Mouse (Mus musculus) midbrain, embryonic 10.5 days (tissue): ENCODE measurements around the gene Cdk12. TPM values are rescaled to one million over a fixed set of nuclear protein-coding genes. Genes with fewer than 3 reads are reported as not detected.
A peak's percentile ranks its signal among the peaks of the same experiment; 100 is the strongest.

Source experiments
- DNase-seq: peaks from one replicate; pipeline ENCODE4 v3.0.0-alpha.2; 2017; ENCODE audit warnings: low spot score
- H3K27ac ChIP-seq: fragments of 300-500 bp; sonication (generic); replicated peaks from 2 replicates; pipeline ENCODE4 v1.5.1; 2016; ENCODE audit warnings: mild to moderate bottlenecking
- H3K27me3 ChIP-seq: fragments of 300-500 bp; sonication (generic); 2 replicates; pipeline ENCODE4 v1.6.1; 2016; ENCODE audit warnings: low read depth, mild to moderate bottlenecking; ENCODE audit not compliant: poor library complexity, severe bottlenecking
- H3K36me3 ChIP-seq: fragments of 300-500 bp; sonication (generic); 2 replicates; pipeline ENCODE4 v1.6.1; 2016; ENCODE audit warnings: mild to moderate bottlenecking, moderate library complexity
- H3K4me1 ChIP-seq: fragments of 300-500 bp; sonication (generic); 2 replicates; pipeline ENCODE4 v1.6.1; 2016
- H3K4me3 ChIP-seq: fragments of 300-500 bp; sonication (generic); 2 replicates; pipeline ENCODE4 v1.5.1; 2016; ENCODE audit warnings: mild to moderate bottlenecking, moderate library complexity
- H3K9me3 ChIP-seq: fragments of 300-500 bp; sonication (generic); replicated peaks from 2 replicates; pipeline ENCODE4 v1.6.1; 2016; ENCODE audit warnings: mild to moderate bottlenecking
- WGBS: fragments of 180-500 bp; shearing (Covaris S2); methylation state at CpG from one replicate; pipeline ENCODE4 v1.1.7; 2016; 5-methylcytosine and 5-hydroxymethylcytosine counted together
- polyA plus RNA-seq: library from polyadenylated mRNA; unstranded; fragments of >200 nt; fragmentation: Nextera tagmentation; extraction: Ambion mirVana; gene quantifications from 2 replicates; pipeline ENCODE4 v1.2.1, GENCODE M21; 2016

Gene Cdk12
- polyA plus RNA-seq, 1 experiment from 2014 or later: 12.0 TPM

GRCm38 (mm10) chr11:98296277-98296676 lies 93.4 kb downstream of the Cdk12 start:
- WGBS: 3% methylated on average over 5 of the region's 5 CpGs
- DNase-seq: peak; percentile 72
- H3K4me3 ChIP-seq: no peak overlapping the region
- peaks cover 61% of the 10 kb centered on the region for H3K4me1 ChIP-seq
- peaks cover 81% of the 10 kb centered on the region for H3K27me3 ChIP-seq
- no peaks in the 10 kb centered on the region for H3K36me3 ChIP-seq
- no peak overlapping the region for H3K27ac ChIP-seq
- H3K9me3 ChIP-seq: no peaks in the 10 kb centered on the region

- DNase-seq: no peak
- peaks cover 68% of the 10 kb centered on the region for H3K4me1 ChIP-seq
- 60% methylated on average over 2 of the region's 2 CpGs for WGBS
- H3K36me3 ChIP-seq: no peaks in the 10 kb centered on the region
- H3K9me3 ChIP-seq: no peaks in the 10 kb centered on the region
- H3K4me3 ChIP-seq: no peak overlapping the region
- H3K27ac ChIP-seq: no peak overlapping the region
- peaks cover 85% of the 10 kb centered on the region for H3K27me3 ChIP-seq
Measured at GRCm38 (mm10) chr11:98296916-98297315, 94.1 kb downstream of the Cdk12 start.

GRCm38 (mm10) chr11:98297778-98298177 lies 94.9 kb downstream of the Cdk12 start:
- Histone ChIP-seq H3K4me3 (no peak overlapping the region), H3K27me3 (peaks cover 93% of the 10 kb centered on the region), H3K27ac (peak overlapping the region; percentile 63), H3K4me1 (peaks cover 70% of the 10 kb centered on the region), H3K9me3 (no peaks in the 10 kb centered on the region), H3K36me3 (no peaks in the 10 kb centered on the region)
- DNase-seq: no peak
- 13% methylated on average over 7 of the region's 7 CpGs for WGBS

- H3K36me3 ChIP-seq: no peaks in the 10 kb centered on the region
- peaks cover 70% of the 10 kb centered on the region for H3K4me1 ChIP-seq
- peak overlapping the region; percentile 63 for H3K27ac ChIP-seq
- peak overlapping the region; percentile 35 for H3K4me3 ChIP-seq
- peaks cover 92% of the 10 kb centered on the region for H3K27me3 ChIP-seq
- DNase-seq: peak; percentile 64
- no peaks in the 10 kb centered on the region for H3K9me3 ChIP-seq
- WGBS: 5% methylated on average over 10 of the region's 10 CpGs
Measured at GRCm38 (mm10) chr11:98298484-98299205, 95.8 kb downstream of the Cdk12 start.

GRCm38 (mm10) chr11:98313790-98314323 lies 111.0 kb downstream of the Cdk12 start:
- WGBS: 1% methylated on average over 26 of the region's 26 CpGs
- no peak overlapping the region for H3K27ac ChIP-seq
- no peak overlapping the region for H3K4me3 ChIP-seq
- H3K4me1 ChIP-seq: peaks cover 5% of the 10 kb centered on the region
- peaks cover 92% of the 10 kb centered on the region for H3K27me3 ChIP-seq
- no peaks in the 10 kb centered on the region for H3K9me3 ChIP-seq
- DNase-seq: peak; percentile 74
- no peaks in the 10 kb centered on the region for H3K36me3 ChIP-seq

GRCm38 (mm10) chr11:98317479-98317878 lies 114.6 kb downstream of the Cdk12 start:
- Histone ChIP-seq H3K27me3 (peaks cover 100% of the 10 kb centered on the region), H3K4me3 (no peak overlapping the region), H3K4me1 (peaks cover 8% of the 10 kb centered on the region), H3K9me3 (no peaks in the 10 kb centered on the region), H3K36me3 (no peaks in the 10 kb centered on the region), H3K27ac (no peak overlapping the region)
- WGBS: 5% methylated on average over 7 of the region's 7 CpGs
- DNase-seq: no peak

GRCm38 (mm10) chr11:98318421-98319116 lies 115.7 kb downstream of the Cdk12 start:
- Histone ChIP-seq H3K36me3 (no peaks in the 10 kb centered on the region), H3K9me3 (no peaks in the 10 kb centered on the region)
- no peak for DNase-seq

GRCm38 (mm10) chr11:98319120-98319519 lies 116.3 kb downstream of the Cdk12 start:
- no peaks in the 10 kb centered on the region for H3K36me3 ChIP-seq
- DNase-seq: no peak
- H3K27ac ChIP-seq: no peak overlapping the region
- 3% methylated on average over 15 of the region's 15 CpGs for WGBS
- H3K4me1 ChIP-seq: 0 out of 2 replicates have a peak, but pooled peaks cover 4% of the 10 kb centered on the region
- H3K27me3 ChIP-seq: peaks cover 100% of the 10 kb centered on the region
- no peak overlapping the region for H3K4me3 ChIP-seq
- H3K9me3 ChIP-seq: no peaks in the 10 kb centered on the region

More at GRCm38 (mm10) chr11:98318421-98319116, 115.7 kb downstream of the Cdk12 start:
- WGBS: under 1% methylated on average over 14 of the region's 14 CpGs
- Histone ChIP-seq H3K4me3 (no peak overlapping the region), H3K27ac (no peak overlapping the region), H3K4me1 (peaks cover 8% of the 10 kb centered on the region), H3K27me3 (peaks cover 100% of the 10 kb centered on the region)

GRCm38 (mm10) chr11:98319544-98319943 lies 116.7 kb downstream of the Cdk12 start:
- DNase-seq: no peak
- WGBS: 13% methylated on average over 4 of the region's 4 CpGs
- Histone ChIP-seq H3K27me3 (peaks cover 100% of the 10 kb centered on the region), H3K9me3 (no peaks in the 10 kb centered on the region), H3K4me1 (0 out of 2 replicates have a peak, but pooled peaks cover 4% of the 10 kb centered on the region), H3K4me3 (no peak overlapping the region), H3K27ac (no peak overlapping the region), H3K36me3 (no peaks in the 10 kb centered on the region)

- Histone ChIP-seq H3K4me1 (0 out of 2 replicates have a peak, but pooled peaks cover 4% of the 10 kb centered on the region), H3K27ac (no peak overlapping the region), H3K27me3 (peaks cover 100% of the 10 kb centered on the region), H3K4me3 (no peak overlapping the region), H3K36me3 (no peaks in the 10 kb centered on the region), H3K9me3 (no peaks in the 10 kb centered on the region)
- WGBS: 1% methylated on average over 2 of the region's 2 CpGs
- DNase-seq: peak; percentile 26
Measured at GRCm38 (mm10) chr11:98319944-98320343, 117.1 kb downstream of the Cdk12 start.

GRCm38 (mm10) chr11:98320381-98320780 lies 117.5 kb downstream of the Cdk12 start:
- Histone ChIP-seq H3K36me3 (no peaks in the 10 kb centered on the region), H3K27ac (no peak overlapping the region), H3K4me1 (0 out of 2 replicates have a peak, but pooled peaks cover 4% of the 10 kb centered on the region), H3K9me3 (no peaks in the 10 kb centered on the region), H3K27me3 (peaks cover 100% of the 10 kb centered on the region), H3K4me3 (no peak overlapping the region)
- no peak for DNase-seq
- 8% methylated on average over 12 of the region's 12 CpGs for WGBS

- no peak overlapping the region for H3K27ac ChIP-seq
- H3K27me3 ChIP-seq: peaks cover 100% of the 10 kb centered on the region
- H3K4me1 ChIP-seq: 0 out of 2 replicates have a peak, but pooled peaks cover 4% of the 10 kb centered on the region
- no peak overlapping the region for H3K4me3 ChIP-seq
- H3K36me3 ChIP-seq: no peaks in the 10 kb centered on the region
- H3K9me3 ChIP-seq: no peaks in the 10 kb centered on the region
- under 1% methylated on average over 30 of the region's 30 CpGs for WGBS
- DNase-seq: peak; percentile 31
Measured at GRCm38 (mm10) chr11:98320806-98321676, 118.2 kb downstream of the Cdk12 start.
